Mouse (Mus musculus) neural tube, embryonic 14.5 days (tissue): ENCODE measurements around the gene Casp9. TPM values are rescaled to one million over a fixed set of nuclear protein-coding genes. Genes with fewer than 3 reads are reported as not detected.

Source experiments
- ATAC-seq: fragments of 200-750 bp; cut with Nextera tagmentation; 2 replicates; pipeline ENCODE4 v1.8.0; 2017; ENCODE audit warnings: low read depth, mild to moderate bottlenecking, moderate TSS enrichment, moderate library complexity
- H3K27ac ChIP-seq: fragments of 300-500 bp; sonication (generic); 2 replicates; pipeline ENCODE4 v1.5.1; 2014; ENCODE audit warnings: low read depth, mild to moderate bottlenecking, control low read depth, low read length, moderate library complexity, mixed read lengths
- H3K27me3 ChIP-seq: fragments of 300-500 bp; sonication (generic); 2 replicates; pipeline ENCODE4 v1.6.1; 2014; ENCODE audit warnings: low read length; ENCODE audit not compliant: control insufficient read depth, insufficient read depth
- H3K36me3 ChIP-seq: fragments of 300-500 bp; sonication (generic); 2 replicates; pipeline ENCODE4 v1.6.1; 2014; ENCODE audit warnings: low read length, mixed read lengths; ENCODE audit not compliant: control insufficient read depth, insufficient read depth
- H3K4me1 ChIP-seq: fragments of 300-500 bp; sonication (generic); 2 replicates; pipeline ENCODE4 v1.6.1; 2014; ENCODE audit warnings: low read length; ENCODE audit not compliant: control insufficient read depth, insufficient read depth
- H3K4me2 ChIP-seq: fragments of 300-500 bp; sonication (generic); 2 replicates; pipeline ENCODE4 v1.6.1; 2014; ENCODE audit warnings: mild to moderate bottlenecking, low read depth, low read length, control low read depth
- H3K4me3 ChIP-seq: fragments of 300-500 bp; sonication (generic); 2 replicates; pipeline ENCODE4 v1.5.1; 2014; ENCODE audit warnings: low read depth, low read length, control low read depth, mixed read lengths
- H3K9ac ChIP-seq: fragments of 300-500 bp; sonication (generic); replicated peaks from 2 replicates; pipeline ENCODE4 v1.6.1; 2014; ENCODE audit warnings: low read depth, mild to moderate bottlenecking, control low read depth, low read length, mixed read lengths
- H3K9me3 ChIP-seq: fragments of 300-500 bp; sonication (generic); 2 replicates; pipeline ENCODE4 v1.6.1; 2016; ENCODE audit warnings: low read length; ENCODE audit not compliant: control insufficient read depth
- WGBS: fragments of 180-500 bp; shearing (Covaris S2); extraction: QIAGEN DNeasy Blood & Tissue Kit; methylation state at CpG from one replicate; pipeline ENCODE4 v1.1.7; 2014; 5-methylcytosine and 5-hydroxymethylcytosine counted together
- polyA plus RNA-seq: library from polyadenylated mRNA; unstranded; fragments of >200 nt; fragmentation: Nextera tagmentation; extraction: Ambion mirVana; gene quantifications from 2 replicates; pipeline ENCODE4 v1.2.1, GENCODE M21; 2014

Casp9 gene
- polyA plus RNA-seq, 1 experiment from 2014 or later = 17.3 TPM

- Histone ChIP-seq H3K27ac (no peak overlapping the region), H3K9ac (no peak overlapping the region), H3K4me1 (no peaks in the 10 kb centered on the region), H3K4me3 (no peak overlapping the region), H3K4me2 (no peak overlapping the region), H3K36me3 (no peaks in the 10 kb centered on the region), H3K27me3 (no peaks in the 10 kb centered on the region), H3K9me3 (no peaks in the 10 kb centered on the region)
- no peak for ATAC-seq
- 36% methylated on average over 1 of the region's 1 CpGs for WGBS
These were observed 40.5 kb downstream of the Casp9 start for GRCm38 (mm10) chr4:141833911-141834310.

DNA sequence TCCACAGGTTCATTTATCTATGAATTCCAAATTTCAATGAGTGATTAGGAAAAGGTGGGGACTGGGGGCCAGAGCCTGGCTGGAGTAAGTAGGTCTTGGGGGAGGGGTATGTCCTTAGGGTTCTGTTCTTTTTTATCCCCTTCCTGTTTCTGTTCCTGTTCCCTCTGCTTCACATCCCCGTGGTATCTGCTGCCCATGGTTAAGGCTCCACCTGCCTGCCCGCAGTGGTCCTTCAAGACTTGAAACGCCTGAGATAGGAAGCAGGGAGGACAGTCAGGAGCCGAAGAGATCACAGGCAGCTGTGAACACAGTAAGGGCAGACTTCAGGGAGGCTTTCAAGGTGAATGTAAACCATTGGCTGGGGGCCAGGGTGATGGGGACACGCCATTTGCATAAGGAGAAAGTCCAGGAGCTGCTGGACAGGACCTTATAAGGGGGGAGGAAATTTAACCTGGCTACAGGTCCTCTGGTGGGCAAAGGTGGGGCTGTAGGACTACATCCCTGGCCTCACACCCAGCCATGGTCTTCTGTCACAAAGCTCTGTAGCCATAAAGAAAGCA lies 41.2 kb downstream of the Casp9 start:
- no peak overlapping the region for H3K9ac ChIP-seq
- no peaks in the 10 kb centered on the region for H3K4me1 ChIP-seq
- H3K27ac ChIP-seq = no peak overlapping the region
- no peaks in the 10 kb centered on the region for H3K9me3 ChIP-seq
- no peak overlapping the region for H3K4me3 ChIP-seq
- no peak for ATAC-seq
- no peaks in the 10 kb centered on the region for H3K27me3 ChIP-seq
- H3K36me3 ChIP-seq = no peaks in the 10 kb centered on the region
- no peak overlapping the region for H3K4me2 ChIP-seq
- 70% methylated on average over 5 of the region's 5 CpGs for WGBS

GRCm38 (mm10) chr4:141845999-141846398 lies 52.6 kb downstream of the Casp9 start, which contains the start of gene Ctrc:
Gene Ctrc, minus strand, starts transcription at chr4:141846359.
- Histone ChIP-seq H3K9ac (no peak within 1 kb of the TSS), H3K27me3 (no peaks in the 10 kb centered on the region), H3K36me3 (no peaks in the 10 kb centered on the region), H3K4me1 (no peaks in the 10 kb centered on the region), H3K9me3 (no peaks in the 10 kb centered on the region), H3K27ac (no peak within 1 kb of the TSS), H3K4me2 (no peak within 1 kb of the TSS), H3K4me3 (no peak within 1 kb of the TSS)
- no peak for ATAC-seq
- WGBS = 88% methylated on average over 6 of the region's 6 CpGs

GRCm38 (mm10) chr4:141853437-141853836 lies 60.0 kb downstream of the Casp9 start:
- Histone ChIP-seq H3K9ac (no peak overlapping the region), H3K27me3 (no peaks in the 10 kb centered on the region), H3K4me2 (no peak overlapping the region), H3K27ac (no peak overlapping the region), H3K9me3 (no peaks in the 10 kb centered on the region), H3K36me3 (no peaks in the 10 kb centered on the region), H3K4me3 (no peak overlapping the region), H3K4me1 (no peaks in the 10 kb centered on the region)
- no peak for ATAC-seq
- 74% methylated on average over 9 of the region's 9 CpGs for WGBS

GRCm38 (mm10) chr4:141857422-141857930 lies 64.1 kb downstream of the Casp9 start:
- Histone ChIP-seq H3K4me2 (no peak overlapping the region), H3K4me3 (no peak overlapping the region), H3K9ac (no peak overlapping the region), H3K9me3 (no peaks in the 10 kb centered on the region), H3K36me3 (0 out of 2 replicates have a peak, but pooled peaks cover 4% of the 10 kb centered on the region), H3K4me1 (no peaks in the 10 kb centered on the region), H3K27me3 (no peaks in the 10 kb centered on the region), H3K27ac (0 out of 2 replicates have a peak overlapping the region, but pooled peaks have one; percentile 16)
- peak; percentile 79; the same call in 1 of the 2 replicates for ATAC-seq
- 16% methylated on average over 10 of the region's 10 CpGs for WGBS

DNA sequence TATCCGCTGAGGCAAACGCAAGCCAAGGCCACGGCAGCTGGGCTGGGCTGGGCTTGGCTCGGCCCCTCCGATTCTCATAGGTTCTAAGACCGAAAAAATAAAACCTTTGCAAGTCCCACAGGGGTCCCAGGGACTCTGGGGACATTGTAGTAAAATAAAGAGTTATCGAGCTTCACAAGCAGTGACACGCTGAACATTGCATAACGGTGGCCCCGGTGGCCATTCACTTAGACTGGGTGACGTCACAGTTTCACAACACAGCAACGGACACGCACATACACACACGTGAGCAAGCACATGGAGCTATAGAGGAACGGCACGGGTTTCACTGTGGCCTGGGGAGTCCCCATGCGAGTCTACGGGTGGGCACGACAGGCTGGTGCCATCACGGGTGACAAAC lies 65.1 kb downstream of the Casp9 start:
- Histone ChIP-seq H3K27ac (no peak overlapping the region), H3K9me3 (no peaks in the 10 kb centered on the region), H3K36me3 (0 out of 2 replicates have a peak, but pooled peaks cover 4% of the 10 kb centered on the region), H3K4me2 (no peak overlapping the region), H3K4me3 (no peak overlapping the region), H3K27me3 (no peaks in the 10 kb centered on the region), H3K4me1 (no peaks in the 10 kb centered on the region), H3K9ac (no peak overlapping the region)
- no peak for ATAC-seq
- 78% methylated on average over 19 of the region's 20 CpGs for WGBS

DNA sequence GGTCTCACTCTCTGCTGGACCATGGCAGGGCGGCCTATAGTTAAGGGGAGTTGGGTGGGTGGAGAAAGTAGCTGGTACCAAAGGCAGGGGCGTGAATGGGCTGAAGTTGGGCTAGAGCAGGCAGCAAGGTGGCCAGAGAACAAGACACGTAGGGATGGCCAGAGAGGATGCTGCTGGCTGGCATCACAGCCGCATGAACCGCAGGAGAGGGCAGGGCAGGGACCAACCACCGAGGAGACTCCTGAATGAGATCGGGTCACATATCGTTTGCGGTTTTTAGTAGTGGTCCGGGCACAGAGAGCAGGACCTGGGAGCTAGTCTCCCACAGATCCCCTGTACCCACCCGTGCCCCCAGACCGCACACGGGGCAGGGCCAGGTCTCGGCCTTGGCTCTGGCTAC lies 65.9 kb downstream of the Casp9 start:
- Histone ChIP-seq H3K4me1 (no peaks in the 10 kb centered on the region), H3K27me3 (no peaks in the 10 kb centered on the region), H3K27ac (no peak overlapping the region), H3K4me2 (no peak overlapping the region), H3K9ac (no peak overlapping the region), H3K4me3 (no peak overlapping the region), H3K36me3 (0 out of 2 replicates have a peak, but pooled peaks cover 4% of the 10 kb centered on the region), H3K9me3 (no peaks in the 10 kb centered on the region)
- 97% methylated on average over 14 of the region's 14 CpGs for WGBS
- ATAC-seq = no peak

DNA sequence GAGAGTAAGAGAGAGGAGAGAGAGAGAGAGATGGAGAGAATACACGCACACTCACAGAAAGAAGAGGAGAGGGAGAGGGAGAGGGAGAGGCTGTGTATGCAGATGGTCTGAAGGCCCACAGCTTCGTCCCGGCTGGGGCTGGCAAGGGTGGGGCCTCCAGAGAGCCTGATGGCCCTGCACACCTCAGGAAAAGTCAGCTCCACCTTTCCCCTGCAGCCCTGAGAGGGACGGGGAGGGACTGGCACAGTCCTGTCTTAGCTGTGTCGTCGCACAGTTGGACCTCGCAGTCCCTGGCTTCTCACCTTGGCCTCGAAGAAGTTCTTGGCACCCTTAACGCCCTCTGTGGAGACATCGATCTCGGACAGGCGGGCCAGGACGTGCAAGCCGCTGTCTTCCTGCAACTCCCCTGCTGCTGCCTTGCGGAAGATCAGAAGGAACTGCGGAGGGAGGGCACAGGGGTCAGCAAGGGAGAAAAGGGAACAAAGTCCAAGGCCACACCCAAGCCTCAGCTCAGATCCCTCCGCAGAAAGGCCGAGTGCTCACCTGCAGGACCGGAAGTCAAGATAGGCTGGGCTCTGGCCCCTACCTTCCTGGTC lies 66.9 kb downstream of the Casp9 start:
- H3K9me3 ChIP-seq = no peaks in the 10 kb centered on the region
- 0 out of 2 replicates have a peak, but pooled peaks cover 4% of the 10 kb centered on the region for H3K36me3 ChIP-seq
- H3K27ac ChIP-seq = no peak overlapping the region
- WGBS = 74% methylated on average over 18 of the region's 19 CpGs
- no peak for ATAC-seq
- no peaks in the 10 kb centered on the region for H3K4me1 ChIP-seq
- H3K4me3 ChIP-seq = no peak overlapping the region
- no peak overlapping the region for H3K9ac ChIP-seq
- H3K27me3 ChIP-seq = no peaks in the 10 kb centered on the region
- no peak overlapping the region for H3K4me2 ChIP-seq

DNA sequence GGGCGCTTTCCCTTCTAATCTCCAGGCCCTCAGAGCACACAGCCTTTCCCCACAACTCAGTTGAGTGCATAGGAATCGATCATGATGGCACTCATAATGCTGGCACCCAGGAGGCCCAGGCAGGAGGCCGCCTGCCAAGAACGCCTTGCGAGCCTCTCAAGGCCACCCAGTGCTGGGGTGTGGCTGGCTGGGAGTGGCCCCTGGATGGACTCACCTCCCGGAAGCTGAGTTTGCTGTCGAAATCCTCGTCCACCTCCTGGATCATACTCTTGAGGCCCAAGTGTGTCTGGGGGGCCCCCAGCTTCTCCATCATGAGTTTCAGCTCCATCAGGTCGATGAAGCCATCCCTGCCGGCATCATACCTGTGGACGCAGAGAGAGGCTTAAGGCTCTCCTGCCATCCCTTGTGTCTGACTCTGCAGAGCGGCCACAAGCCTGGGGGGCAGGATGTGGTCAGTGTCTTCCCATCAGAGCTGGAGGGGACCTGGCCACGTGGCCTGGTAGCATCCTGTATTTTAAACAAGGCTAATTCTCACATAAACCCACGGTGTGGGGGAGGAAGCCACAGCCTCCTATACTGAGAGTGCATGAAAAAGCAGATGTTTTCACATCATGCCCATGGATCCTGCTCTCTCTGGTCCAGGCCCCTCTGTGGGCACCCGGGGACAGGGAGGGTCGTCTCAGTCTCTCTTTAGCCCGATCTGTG lies 68.3 kb downstream of the Casp9 start:
- Histone ChIP-seq H3K4me2 (no peak overlapping the region), H3K4me1 (no peaks in the 10 kb centered on the region), H3K9ac (no peak overlapping the region), H3K36me3 (0 out of 2 replicates have a peak, but pooled peaks cover 4% of the 10 kb centered on the region), H3K27ac (no peak overlapping the region), H3K9me3 (no peaks in the 10 kb centered on the region), H3K4me3 (no peak overlapping the region), H3K27me3 (no peaks in the 10 kb centered on the region)
- no peak for ATAC-seq
- WGBS = 89% methylated on average over 17 of the region's 17 CpGs
